Mouse (Mus musculus): Measurements from ENCODE around the gene Tnfrsf22.

- TF ChIP-seq CTCF (IDR thresholded peaks at IDR 0.05; ENCODE audit: low read depth) (no peak), EP300 (IDR thresholded peaks at IDR 0.05; ENCODE audit: low read depth) (no peak)
Observed at GRCm38 (mm10) chr7:143660797-143661196, 11.3 kb upstream of the Tnfrsf22 start.
